Mouse (Mus musculus): ENCODE results near the gene Sass6. TPM values are rescaled to one million over a fixed set of nuclear protein-coding genes. Genes with fewer than 3 reads are reported as not detected.

The Sass6 gene
- polyA plus RNA-seq (2015; fragmentation: Illumina TruSeq; extraction: RNeasy Lipid Tissue Mini Kit (QIAGEN cat#74804); ENCODE audit: insufficient read depth, low read depth, low replicate concordance): 1.3 TPM

GRCm38 (mm10) chr3:116594728-116595602 is at the start of gene Sass6:
Gene Sass6, plus strand, starts transcription at chr3:116594982.

GRCm38 (mm10) chr3:116562408-116563094 is 32.2 kb upstream of the Sass6 start, which contains the start of gene Lrrc39:
Gene Lrrc39, plus strand, starts transcription at chr3:116562973.

GRCm38 (mm10) chr3:116614295-116614892 is 19.6 kb downstream of the Sass6 start, which contains the start of gene Trmt13:
Gene Trmt13, minus strand, starts transcription at chr3:116614587.

GRCm38 (mm10) chr3:116662463-116662863 is 67.7 kb downstream of the Sass6 start, which contains the start of gene Mfsd14a:
Gene Mfsd14a, minus strand, starts transcription at chr3:116662677.

Other genes starting within 250 kb of the Sass6 start
- gene Cdc14a, start 170.9 kb upstream of the Sass6 start, polyA plus RNA-seq (2015; fragmentation: Illumina TruSeq; extraction: RNeasy Lipid Tissue Mini Kit (QIAGEN cat#74804); ENCODE audit: insufficient read depth, low read depth, low replicate concordance): 0.81 TPM
- gene Rtca, start 86.8 kb upstream of the Sass6 start, polyA plus RNA-seq (2015; fragmentation: Illumina TruSeq; extraction: RNeasy Lipid Tissue Mini Kit (QIAGEN cat#74804); ENCODE audit: insufficient read depth, low read depth, low replicate concordance): 6.6 TPM
- 6.7 TPM for gene Dbt, start 81.9 kb upstream of the Sass6 start, polyA plus RNA-seq (2015; fragmentation: Illumina TruSeq; extraction: RNeasy Lipid Tissue Mini Kit (QIAGEN cat#74804); ENCODE audit: insufficient read depth, low read depth, low replicate concordance)
- 0.44 TPM for gene Lrrc39, start 32.0 kb upstream of the Sass6 start, polyA plus RNA-seq (2015; fragmentation: Illumina TruSeq; extraction: RNeasy Lipid Tissue Mini Kit (QIAGEN cat#74804); ENCODE audit: insufficient read depth, low read depth, low replicate concordance)
- 8.4 TPM for gene Trmt13, start 19.6 kb downstream of the Sass6 start, polyA plus RNA-seq (2015; fragmentation: Illumina TruSeq; extraction: RNeasy Lipid Tissue Mini Kit (QIAGEN cat#74804); ENCODE audit: insufficient read depth, low read depth, low replicate concordance)
- gene Mfsd14a, start 67.7 kb downstream of the Sass6 start, polyA plus RNA-seq (2015; fragmentation: Illumina TruSeq; extraction: RNeasy Lipid Tissue Mini Kit (QIAGEN cat#74804); ENCODE audit: insufficient read depth, low read depth, low replicate concordance): 9.5 TPM
- not detected for gene Gm43191, start 86.3 kb downstream of the Sass6 start, polyA plus RNA-seq (2015; fragmentation: Illumina TruSeq; extraction: RNeasy Lipid Tissue Mini Kit (QIAGEN cat#74804); ENCODE audit: insufficient read depth, low read depth, low replicate concordance)
- 4.7 TPM for gene Slc35a3, start 117.8 kb downstream of the Sass6 start, polyA plus RNA-seq (2015; fragmentation: Illumina TruSeq; extraction: RNeasy Lipid Tissue Mini Kit (QIAGEN cat#74804); ENCODE audit: insufficient read depth, low read depth, low replicate concordance)
- 2.0 TPM for gene Agl, start 213.2 kb downstream of the Sass6 start, polyA plus RNA-seq (2015; fragmentation: Illumina TruSeq; extraction: RNeasy Lipid Tissue Mini Kit (QIAGEN cat#74804); ENCODE audit: insufficient read depth, low read depth, low replicate concordance)